Mouse (Mus musculus): Measurements from ENCODE around the gene Itga2b. TPM values are rescaled to one million over a fixed set of nuclear protein-coding genes. Genes with fewer than 3 reads are reported as not detected.

The Itga2b gene
- total and polyA plus RNA-seq, 2 experiments from 2014 or later, result 4.8 to 5.4 TPM

DNA sequence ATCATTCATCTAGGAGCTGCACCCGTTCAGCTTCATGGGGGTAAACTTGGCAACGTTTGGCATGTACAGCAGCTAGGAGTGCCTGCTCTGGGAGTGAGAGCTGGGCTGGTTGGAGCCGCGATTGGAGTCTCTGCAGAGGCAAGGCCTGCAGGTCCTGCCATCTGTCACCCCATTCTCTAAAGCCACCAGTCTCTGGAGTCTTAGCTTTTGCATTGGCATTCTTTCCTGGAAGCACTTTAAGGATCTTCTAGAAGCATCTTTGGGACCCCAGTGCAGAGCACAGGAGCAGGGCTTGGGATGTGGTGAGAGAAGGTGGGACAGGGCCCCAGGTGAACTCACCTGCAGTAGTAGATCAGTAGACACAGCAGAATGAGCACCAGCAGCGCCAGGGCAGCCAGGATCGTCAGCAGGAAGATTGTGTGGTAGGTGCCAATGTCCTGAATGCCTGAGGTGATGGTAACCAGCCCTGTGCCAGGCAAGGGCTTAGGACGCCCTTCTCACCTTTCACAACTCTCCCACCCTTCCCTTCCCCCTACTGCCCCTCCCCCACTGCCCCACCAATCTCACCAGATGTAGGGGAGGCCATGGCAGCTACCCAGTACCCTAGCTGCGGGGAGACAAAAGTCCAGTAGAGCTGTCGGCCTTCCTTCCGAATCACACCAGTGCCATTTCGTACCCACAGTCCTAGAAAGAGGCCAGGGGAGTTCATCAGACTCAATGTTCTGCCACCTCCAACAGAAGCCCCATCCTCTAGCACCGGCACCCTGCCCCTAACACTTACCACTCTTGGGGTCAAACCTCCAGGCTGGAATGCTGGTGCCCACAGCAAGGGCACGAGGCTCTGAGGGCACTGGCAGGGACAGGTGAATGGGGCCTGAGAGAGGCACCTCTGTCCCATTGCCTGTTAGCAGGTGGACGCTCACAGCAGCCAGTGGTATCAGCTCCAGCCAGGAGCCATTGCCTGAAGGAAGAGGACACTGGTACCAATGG lies 30.5 kb downstream of the Itga2b start:
- H3K4me1 ChIP-seq (ENCODE audit: control insufficient read depth, insufficient read depth), result peaks cover 13% of the 10 kb centered on the region
- H3K9ac ChIP-seq (replicated peaks; ENCODE audit: low read depth, low read length), result no peak overlapping the region
- no peaks in the 10 kb centered on the region for H3K9me3 ChIP-seq (replicated peaks; ENCODE audit: control insufficient read depth, low read length)
- DNase-seq (ENCODE audit: low spot score) (no peak), ATAC-seq (ENCODE audit: insufficient read depth, low read depth) (no peak)
- no peak overlapping the region for H3K4me2 ChIP-seq (ENCODE audit: low read depth, low read length)
- H3K27ac ChIP-seq (ENCODE audit: low read depth), result no peak overlapping the region
- H3K27me3 ChIP-seq (ENCODE audit: control insufficient read depth, insufficient read depth, low read length), result no peaks in the 10 kb centered on the region
- H3K36me3 ChIP-seq (replicated peaks; ENCODE audit: control insufficient read depth, insufficient read depth, low read length), result peaks cover 41% of the 10 kb centered on the region
- WGBS, result 85% methylated on average over 14 of the region's 14 CpGs
- TF ChIP-seq EP300 (IDR thresholded peaks at IDR 0.05; ENCODE audit: low read depth), result no peak
- no peak overlapping the region for H3K4me3 ChIP-seq (ENCODE audit: low read depth, low read length)

- peaks cover 41% of the 10 kb centered on the region for H3K36me3 ChIP-seq (replicated peaks; ENCODE audit: control insufficient read depth, insufficient read depth, low read length)
- DNase-seq (ENCODE audit: low spot score) (peak; percentile 66), ATAC-seq (ENCODE audit: insufficient read depth, low read depth) (peak; percentile 31)
- peak overlapping the region; percentile 60; the same call in 1 of the 2 replicates for H3K27ac ChIP-seq (ENCODE audit: low read depth)
- H3K4me2 ChIP-seq (ENCODE audit: low read depth, low read length), result peak overlapping the region; percentile 90
- TF ChIP-seq EP300 (IDR thresholded peaks at IDR 0.05; ENCODE audit: low read depth) (no peak), CTCF (IDR thresholded peaks at IDR 0.05; ENCODE audit: low read depth) (peak; percentile 78)
- WGBS, result 22% methylated on average over 70 of the region's 77 CpGs
- peak overlapping the region; percentile 51 for H3K4me3 ChIP-seq (ENCODE audit: low read depth, low read length)
- peak overlapping the region; percentile 62 for H3K9ac ChIP-seq (replicated peaks; ENCODE audit: low read depth, low read length)
- H3K9me3 ChIP-seq (replicated peaks; ENCODE audit: control insufficient read depth, low read length), result no peaks in the 10 kb centered on the region
- H3K4me1 ChIP-seq (ENCODE audit: control insufficient read depth, insufficient read depth), result peaks cover 5% of the 10 kb centered on the region; the same call in 1 of the 2 replicates
- H3K27me3 ChIP-seq (ENCODE audit: control insufficient read depth, insufficient read depth, low read length), result no peaks in the 10 kb centered on the region
Observed at GRCm38 (mm10) chr11:102438212-102439092, 31.5 kb downstream of the Itga2b start.

GRCm38 (mm10) chr11:102437120-102438061 lies 32.5 kb downstream of the Itga2b start:
- DNase-seq (ENCODE audit: low spot score), result peak; percentile 64
- peak overlapping the region; percentile 62 for H3K9ac ChIP-seq (replicated peaks; ENCODE audit: low read depth, low read length)

GRCm38 (mm10) chr11:102436471-102436790 lies 33.5 kb downstream of the Itga2b start:
- ATAC-seq (ENCODE audit: insufficient read depth, low read depth) (no peak), DNase-seq (ENCODE audit: low spot score) (no peak)
- H3K27me3 ChIP-seq (ENCODE audit: control insufficient read depth, insufficient read depth, low read length), result no peaks in the 10 kb centered on the region
- H3K4me3 ChIP-seq (ENCODE audit: low read depth, low read length), result no peak overlapping the region
- H3K9me3 ChIP-seq (replicated peaks; ENCODE audit: control insufficient read depth, low read length), result no peaks in the 10 kb centered on the region
- no peak overlapping the region for H3K27ac ChIP-seq (ENCODE audit: low read depth)
- H3K9ac ChIP-seq (replicated peaks; ENCODE audit: low read depth, low read length), result no peak overlapping the region
- TF ChIP-seq CTCF (IDR thresholded peaks at IDR 0.05; ENCODE audit: low read depth) (no peak), EP300 (IDR thresholded peaks at IDR 0.05; ENCODE audit: low read depth) (no peak)
- peaks cover 14% of the 10 kb centered on the region; the same call in 1 of the 2 replicates for H3K4me1 ChIP-seq (ENCODE audit: control insufficient read depth, insufficient read depth)
- no peak overlapping the region for H3K4me2 ChIP-seq (ENCODE audit: low read depth, low read length)
- WGBS, result 82% methylated on average over 10 of the region's 10 CpGs
- H3K36me3 ChIP-seq (replicated peaks; ENCODE audit: control insufficient read depth, insufficient read depth, low read length), result peaks cover 38% of the 10 kb centered on the region

More at GRCm38 (mm10) chr11:102437120-102438061, 32.5 kb downstream of the Itga2b start:
- no peaks in the 10 kb centered on the region for H3K9me3 ChIP-seq (replicated peaks; ENCODE audit: control insufficient read depth, low read length)
- H3K4me2 ChIP-seq (ENCODE audit: low read depth, low read length), result peak overlapping the region; percentile 90
- ATAC-seq (ENCODE audit: insufficient read depth, low read depth), result peak; percentile 57
- 20% methylated on average over 79 of the region's 87 CpGs for WGBS
- peak overlapping the region; percentile 51 for H3K4me3 ChIP-seq (ENCODE audit: low read depth, low read length)
- peaks cover 9% of the 10 kb centered on the region; the same call in 1 of the 2 replicates for H3K4me1 ChIP-seq (ENCODE audit: control insufficient read depth, insufficient read depth)
- TF ChIP-seq EP300 (IDR thresholded peaks at IDR 0.05; ENCODE audit: low read depth), result no peak
- peak; percentile 36 for TF ChIP-seq CTCF (IDR thresholded peaks at IDR 0.05; ENCODE audit: low read depth)
- H3K27me3 ChIP-seq (ENCODE audit: control insufficient read depth, insufficient read depth, low read length), result no peaks in the 10 kb centered on the region
- peak overlapping the region; percentile 60 for H3K27ac ChIP-seq (ENCODE audit: low read depth)
- peaks cover 38% of the 10 kb centered on the region for H3K36me3 ChIP-seq (replicated peaks; ENCODE audit: control insufficient read depth, insufficient read depth, low read length)

All from heart, postnatal 0 days (tissue).